Comparison of ENCODE assay signal across 22 mouse cellular contexts in the genomic region with DNA sequence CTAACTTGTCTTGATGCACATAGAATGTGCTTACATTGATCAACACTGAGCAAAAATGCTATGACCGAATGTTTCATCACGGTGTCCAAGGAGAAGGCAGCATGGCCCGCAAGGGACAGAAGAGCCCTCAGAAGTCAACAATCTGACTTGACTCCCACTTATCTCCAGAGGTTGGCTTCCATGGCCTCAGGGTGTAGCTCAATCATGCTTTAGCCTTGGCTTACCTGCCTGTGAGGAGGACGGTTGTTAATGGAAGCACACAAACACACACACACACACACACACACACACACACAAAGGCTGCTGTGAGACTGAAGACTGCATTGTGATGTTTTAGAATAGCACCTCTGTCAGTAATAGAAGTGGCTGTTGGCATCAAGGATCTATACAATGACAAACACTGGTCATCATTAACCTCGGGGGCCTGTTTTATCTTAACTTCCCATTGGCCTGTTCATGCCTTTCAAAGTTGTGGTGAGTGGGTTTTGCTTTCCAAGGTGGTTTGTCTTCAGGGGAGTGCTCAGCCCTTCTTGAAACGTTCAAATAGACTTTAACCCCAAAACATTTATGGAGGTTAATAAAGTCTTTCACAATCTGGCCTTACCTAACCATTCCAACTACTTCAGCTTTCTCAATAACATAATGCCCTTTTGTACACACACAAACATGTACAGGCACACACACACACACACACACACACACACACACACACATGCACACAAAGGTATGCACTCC.
DNase-seq lines count a peak whose midpoint lies in the region; ATAC-seq and TF ChIP-seq lines count a peak whose summit lies in the region.
"Had no signal": no experiment of that assay in that cellular context is flagged by ENCODE, and none has a peak within 500 bp of the region (broad histone marks: within the 10 kb centered on the region; RNA-seq: fewer than 3 reads in every experiment).

No protein-coding gene starts in this region.

- TF ChIP-seq CTCF in kidney, adult 2 months (conservative IDR thresholded peaks at IDR 0.05; ENCODE audit: insufficient read depth, insufficient read length, low read depth, low read length) = no peak

- peaks cover 8% of the 10 kb centered on the region for H3K4me1 ChIP-seq in heart, embryonic 12.5 days (replicated peaks)
- H3K4me1 ChIP-seq in intestine, embryonic 15.5 days (replicated peaks) = no peaks in the 10 kb centered on the region
- H3K4me1 ChIP-seq in intestine, embryonic 16.5 days (ENCODE audit: control insufficient read depth, insufficient read depth, low read length) = peaks cover 5% of the 10 kb centered on the region
- 0 out of 2 replicates have a peak, but pooled peaks cover under 1% of the 10 kb centered on the region for H3K4me1 ChIP-seq in kidney, adult 2 months (ENCODE audit: control insufficient read depth, insufficient read depth, low read length)

- H3K27me3 ChIP-seq in heart, embryonic 12.5 days (replicated peaks) = no peaks in the 10 kb centered on the region
- H3K27me3 ChIP-seq in intestine, embryonic 15.5 days (replicated peaks) = no peaks in the 10 kb centered on the region
- H3K27me3 ChIP-seq in intestine, embryonic 16.5 days (replicated peaks; ENCODE audit: control insufficient read depth, insufficient read depth, low read length) = no peaks in the 10 kb centered on the region
- H3K27me3 ChIP-seq in kidney, adult 2 months (replicated peaks; ENCODE audit: control insufficient read depth, insufficient read depth, low read length) = no peaks in the 10 kb centered on the region; the same call in 1 of the 2 replicates
- H3K27me3 ChIP-seq: embryonic facial prominence, embryonic 13.5 days; embryonic facial prominence, embryonic 15.5 days; forebrain, embryonic 12.5 days had no signal

- no peak overlapping the region for H3K9ac ChIP-seq in heart, embryonic 12.5 days
- H3K9ac ChIP-seq in intestine, embryonic 15.5 days = no peak overlapping the region
- H3K9ac ChIP-seq in intestine, embryonic 16.5 days (ENCODE audit: low read depth, low read length) = no peak overlapping the region
- H3K9ac ChIP-seq: embryonic facial prominence, embryonic 13.5 days; embryonic facial prominence, embryonic 15.5 days; forebrain, embryonic 12.5 days had no signal

- H3K27ac ChIP-seq in heart, embryonic 12.5 days (ENCODE audit: poor library complexity, severe bottlenecking) = no peak overlapping the region
- H3K27ac ChIP-seq in intestine, embryonic 15.5 days = no peak overlapping the region
- H3K27ac ChIP-seq in intestine, embryonic 16.5 days (ENCODE audit: low read length) = peak overlapping the region; percentile 5; the same call in 1 of the 2 replicates
- H3K27ac ChIP-seq in kidney, adult 2 months (ENCODE audit: insufficient read depth, low read depth, low read length) = no peak overlapping the region
- H3K27ac ChIP-seq: embryonic facial prominence, embryonic 13.5 days; embryonic facial prominence, embryonic 15.5 days; forebrain, embryonic 12.5 days had no signal

- 84% methylated on average over 6 of the region's 6 CpGs for WGBS in heart, embryonic 12.5 days
- 80% methylated on average over 6 of the region's 6 CpGs for WGBS in intestine, embryonic 15.5 days
- 84% methylated on average over 6 of the region's 6 CpGs for WGBS in intestine, embryonic 16.5 days
- WGBS in kidney, adult 2 months = 85% methylated on average over 6 of the region's 6 CpGs

- DNase-seq in heart, adult 11 months = peak; percentile 23
- no peak for DNase-seq in kidney, adult 2 months
- DNase-seq: adrenal gland, adult 2 months; adrenal gland, postnatal 10 days; adrenal gland, postnatal 25 days; cerebellum, adult 11 months; cerebellum, adult 18-20 months; cerebellum, adult 8-10 months; cerebellum, adult 9-11 months; cerebellum, postnatal 14 days; cerebellum, postnatal 36 days; embryo, embryonic 11 days had no signal

- no peak for ATAC-seq in heart, embryonic 12.5 days (ENCODE audit: insufficient number of reproducible peaks, low FRiP score)
- ATAC-seq in intestine, embryonic 15.5 days = peak; percentile 85
- ATAC-seq in intestine, embryonic 16.5 days = peak; percentile 90
- no peak for ATAC-seq in monocyte, adult 5-6 weeks (replicated peaks; ENCODE audit: insufficient number of reproducible peaks, low FRiP score, low TSS enrichment, poor library complexity, severe bottlenecking)
- ATAC-seq: forebrain, embryonic 14.5 days; forebrain, embryonic 16.5 days had no signal

- H3K4me2 ChIP-seq in heart, embryonic 12.5 days = no peak overlapping the region
- H3K4me2 ChIP-seq in intestine, embryonic 15.5 days (replicated peaks) = no peak overlapping the region
- H3K4me2 ChIP-seq in intestine, embryonic 16.5 days (ENCODE audit: low read depth, low read length) = no peak overlapping the region
- H3K4me2 ChIP-seq: embryonic facial prominence, embryonic 13.5 days; embryonic facial prominence, embryonic 15.5 days; forebrain, embryonic 12.5 days had no signal

- H3K36me3 ChIP-seq in heart, embryonic 12.5 days = no peaks in the 10 kb centered on the region
- no peaks in the 10 kb centered on the region for H3K36me3 ChIP-seq in intestine, embryonic 15.5 days
- H3K36me3 ChIP-seq in intestine, embryonic 16.5 days (ENCODE audit: control insufficient read depth, insufficient read depth, low read length) = no peaks in the 10 kb centered on the region
- no peaks in the 10 kb centered on the region for H3K36me3 ChIP-seq in kidney, adult 2 months (ENCODE audit: control insufficient read depth, insufficient read depth, low read length)
- H3K36me3 ChIP-seq: embryonic facial prominence, embryonic 13.5 days; embryonic facial prominence, embryonic 15.5 days; forebrain, embryonic 12.5 days had no signal

- TF ChIP-seq POLR2A in kidney, adult 2 months (IDR thresholded peaks at IDR 0.05; ENCODE audit: low read depth, low read length) = no peak

- no peaks in the 10 kb centered on the region for H3K9me3 ChIP-seq in heart, embryonic 12.5 days (replicated peaks)
- H3K9me3 ChIP-seq in intestine, embryonic 15.5 days = no peaks in the 10 kb centered on the region
- no peaks in the 10 kb centered on the region for H3K9me3 ChIP-seq in intestine, embryonic 16.5 days (ENCODE audit: control insufficient read depth, low read length)
- H3K9me3 ChIP-seq: embryonic facial prominence, embryonic 13.5 days; embryonic facial prominence, embryonic 15.5 days; forebrain, embryonic 12.5 days had no signal

- H3K4me3 ChIP-seq in heart, embryonic 12.5 days = no peak overlapping the region
- no peak overlapping the region for H3K4me3 ChIP-seq in intestine, embryonic 15.5 days (replicated peaks)
- no peak overlapping the region for H3K4me3 ChIP-seq in intestine, embryonic 16.5 days (ENCODE audit: low read length)
- H3K4me3 ChIP-seq in kidney, adult 2 months (ENCODE audit: insufficient read depth, low read depth, low read length) = no peak overlapping the region
- H3K4me3 ChIP-seq: embryonic facial prominence, embryonic 13.5 days; embryonic facial prominence, embryonic 15.5 days; erythroblast, embryonic 14.5 days; forebrain, embryonic 12.5 days had no signal

Comparison
In these comparisons a context has a peak if more than half of its experiments do, and no peak if none do; other contexts are left out.
1. ATAC-seq: peak in intestine, embryonic 15.5 days (single experiment) and intestine, embryonic 16.5 days (single experiment); none in heart, embryonic 12.5 days (single experiment) and monocyte, adult 5-6 weeks (single experiment).